Comparison of ENCODE assay signal across 18 mouse cellular contexts in the genomic region with DNA sequence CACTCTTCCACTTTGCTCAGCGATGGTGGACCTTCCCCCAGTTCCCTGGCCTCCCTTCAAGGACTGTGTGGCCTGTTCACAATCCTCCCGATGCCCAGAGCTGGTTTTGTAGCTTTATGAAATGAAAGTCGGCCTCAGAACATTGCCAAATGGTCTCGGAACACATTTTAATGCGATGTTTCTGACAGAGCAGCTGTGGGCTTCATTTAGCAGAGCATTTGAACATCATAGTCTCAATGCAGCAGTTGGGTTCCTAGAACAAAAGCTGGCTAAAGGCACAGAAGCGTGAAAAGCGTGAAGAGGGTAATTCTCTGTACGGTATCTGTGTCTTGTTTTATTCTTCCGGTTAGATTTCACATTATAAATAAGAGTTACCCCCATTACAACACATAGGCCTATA.
DNase-seq lines count a peak whose midpoint lies in the region; ATAC-seq and TF ChIP-seq lines count a peak whose summit lies in the region.
"Had no signal": no experiment of that assay in that cellular context is flagged by ENCODE, and none has a peak within 500 bp of the region (broad histone marks: within the 10 kb centered on the region; RNA-seq: fewer than 3 reads in every experiment).

No protein-coding gene starts in this region.

- H3K27me3 ChIP-seq in kidney, adult 2 months (replicated peaks; ENCODE audit: control insufficient read depth, insufficient read depth, low read length): no peaks in the 10 kb centered on the region
- no peaks in the 10 kb centered on the region for H3K27me3 ChIP-seq in midbrain, embryonic 13.5 days
- H3K27me3 ChIP-seq: midbrain, embryonic 12.5 days; neural tube, embryonic 12.5 days had no signal

- no peak overlapping the region for H3K4me3 ChIP-seq in kidney, adult 2 months (ENCODE audit: insufficient read depth, low read depth, low read length)
- H3K4me3 ChIP-seq in midbrain, embryonic 13.5 days (replicated peaks): no peak overlapping the region
- H3K4me3 ChIP-seq: erythroblast, embryonic 14.5 days; left cerebral cortex, adult 2 months; midbrain, embryonic 12.5 days; neural tube, embryonic 12.5 days had no signal

- no peaks in the 10 kb centered on the region for H3K9me3 ChIP-seq in midbrain, embryonic 13.5 days
- H3K9me3 ChIP-seq: midbrain, embryonic 12.5 days; neural tube, embryonic 12.5 days had no signal

- no peaks in the 10 kb centered on the region for H3K4me1 ChIP-seq in kidney, adult 2 months (ENCODE audit: control insufficient read depth, insufficient read depth, low read length)
- H3K4me1 ChIP-seq in midbrain, embryonic 13.5 days (replicated peaks): no peaks in the 10 kb centered on the region
- H3K4me1 ChIP-seq: midbrain, embryonic 12.5 days; neural tube, embryonic 12.5 days had no signal

- H3K36me3 ChIP-seq in kidney, adult 2 months (ENCODE audit: control insufficient read depth, insufficient read depth, low read length): no peaks in the 10 kb centered on the region
- H3K36me3 ChIP-seq in midbrain, embryonic 13.5 days: no peaks in the 10 kb centered on the region
- H3K36me3 ChIP-seq: midbrain, embryonic 12.5 days; neural tube, embryonic 12.5 days had no signal

- TF ChIP-seq CTCF in kidney, adult 2 months (conservative IDR thresholded peaks at IDR 0.05; ENCODE audit: insufficient read depth, insufficient read length, low read depth, low read length): no peak

- H3K4me2 ChIP-seq in midbrain, embryonic 13.5 days (replicated peaks): no peak overlapping the region
- H3K4me2 ChIP-seq: heart, embryonic 11.5 days; midbrain, embryonic 12.5 days; neural tube, embryonic 12.5 days had no signal

- no peak overlapping the region for H3K27ac ChIP-seq in kidney, adult 2 months (ENCODE audit: insufficient read depth, low read depth, low read length)
- no peak overlapping the region for H3K27ac ChIP-seq in midbrain, embryonic 13.5 days
- H3K27ac ChIP-seq: left cerebral cortex, adult 2 months; macrophage; midbrain, embryonic 12.5 days; neural tube, embryonic 12.5 days had no signal

- DNase-seq in right cerebral cortex, adult 18-20 months: peak; percentile 50
- DNase-seq in right cerebral cortex, postnatal 4 days: no peak
- DNase-seq in layer of hippocampus, adult 18-20 months (ENCODE audit: low spot score in 2 of 2): peak; percentile 19 to 59
- peak; percentile 15 to 27 for DNase-seq in left cerebral cortex, adult 18-20 months (ENCODE audit: low spot score in 2 of 2)
- no peak for DNase-seq in kidney, adult 2 months
- DNase-seq: adrenal gland, postnatal 36 days; cerebellum, postnatal 14 days; gastrocnemius, postnatal 36 days; liver; lung, adult 2 months had no signal

- ATAC-seq in erythroblast, adult 5-6 weeks (replicated peaks; ENCODE audit: low FRiP score, poor library complexity, severe bottlenecking): no peak
- no peak for ATAC-seq in midbrain, embryonic 13.5 days

- no peak for TF ChIP-seq POLR2A in kidney, adult 2 months (IDR thresholded peaks at IDR 0.05; ENCODE audit: low read depth, low read length)

- 90% methylated on average over 9 of the region's 9 CpGs for WGBS in kidney, adult 2 months
- 65% methylated on average over 9 of the region's 9 CpGs for WGBS in midbrain, embryonic 13.5 days

- H3K9ac ChIP-seq in midbrain, embryonic 13.5 days (replicated peaks): no peak overlapping the region
- H3K9ac ChIP-seq: midbrain, embryonic 12.5 days; neural tube, embryonic 12.5 days had no signal

Comparison
In these comparisons a context has a peak if more than half of its experiments do, and no peak if none do; other contexts are left out.
1. DNase-seq: peak in right cerebral cortex, adult 18-20 months (single experiment), layer of hippocampus, adult 18-20 months (2 of 2) and left cerebral cortex, adult 18-20 months (2 of 2); none in right cerebral cortex, postnatal 4 days (single experiment) and kidney, adult 2 months (single experiment).